Mouse (Mus musculus) gastrocnemius, adult 2 months (tissue): ENCODE measurements around the gene Muc5ac. TPM values are rescaled to one million over a fixed set of nuclear protein-coding genes. Genes with fewer than 3 reads are reported as not detected.
A peak's percentile ranks its signal among the peaks of the same experiment; 100 is the strongest.
"Not testable (repeated sequence)": the region's sequence is repeated elsewhere in the genome, so short reads cannot be mapped to it uniquely, and the experiment has no call there.

ENCODE experiments used
- DNase-seq: peaks from one replicate; pipeline ENCODE4 v3.0.0; 2022
- H3K27ac ChIP-seq: fragments of 200-600 bp; 2 replicates; pipeline ENCODE4 v1.8.1; 2022; ENCODE audit warnings: mild to moderate bottlenecking
- H3K4me3 ChIP-seq: fragments of 200-600 bp; 2 replicates; pipeline ENCODE4 v1.8.1; 2022; ENCODE audit warnings: mild to moderate bottlenecking, moderate library complexity
- CTCF ChIP-seq: fragments of 200-600 bp; IDR thresholded peaks from 2 replicates; pipeline ENCODE4 v1.8.1; 2022; ENCODE audit warnings: antibody characterized with exemption, mild to moderate bottlenecking, moderate library complexity
- intact Hi-C: fragments of 180-260 bp; cut with DNase I; formaldehyde crosslinking; loops from one replicate; pipeline ENCODE4 v1.15.1; 2025
- long read RNA-seq, 2 experiments: library from polyadenylated mRNA; stranded (forward); transcript quantifications; one replicate each; pipeline ENCODE4 v2.0.0; 2021
- total RNA-seq, 2 experiments: library from RNA; stranded (reverse); gene quantifications; 2 replicates each; pipeline ENCODE4 v1.2.3; 2021

Muc5ac gene
- not detected for total RNA-seq
- long read RNA-seq, experiment 1: 0 reads
- long read RNA-seq, experiment 2: 0 reads

GRCm38 (mm10) chr7:141788677-141789452 is at the start of gene Muc5ac:
Gene Muc5ac (plus strand): TSS chr7:141788972.
- TF ChIP-seq CTCF: no peak
- intact Hi-C loops: no loop called here
- no peak within 1 kb of the TSS for H3K4me3 ChIP-seq
- no peak for DNase-seq
- H3K27ac ChIP-seq: no peak within 1 kb of the TSS

- Histone ChIP-seq H3K27ac (no peak overlapping the region), H3K4me3 (no peak overlapping the region)
- intact Hi-C loops: no loop called here
- no peak for DNase-seq
- no peak for TF ChIP-seq CTCF
Observed at GRCm38 (mm10) chr7:141747451-141748100, 41.2 kb upstream of the Muc5ac start.

GRCm38 (mm10) chr7:141752513-141752912 is 36.3 kb upstream of the Muc5ac start:
- DNase-seq: no peak
- no peak for TF ChIP-seq CTCF
- no peak overlapping the region for H3K27ac ChIP-seq
- no peak overlapping the region for H3K4me3 ChIP-seq
- intact Hi-C loops: no loop called here

GRCm38 (mm10) chr7:141755831-141756230 is 32.9 kb upstream of the Muc5ac start:
- peak; percentile 71 for TF ChIP-seq CTCF
- no peak overlapping the region for H3K4me3 ChIP-seq
- intact Hi-C loops: loop anchor here (1.0 kb wide), 1 partner anchor 169 kb away; no protein-coding TSS in a partner anchor
- DNase-seq: peak; percentile 41
- H3K27ac ChIP-seq: no peak overlapping the region

GRCm38 (mm10) chr7:141758291-141758690 is 30.5 kb upstream of the Muc5ac start:
- no peak for DNase-seq
- H3K4me3 ChIP-seq: no peak overlapping the region
- intact Hi-C loops: no loop called here
- no peak for TF ChIP-seq CTCF
- no peak overlapping the region for H3K27ac ChIP-seq

- H3K4me3 ChIP-seq: no peak overlapping the region
- no peak for TF ChIP-seq CTCF
- intact Hi-C loops: no loop called here
Observed at GRCm38 (mm10) chr7:141770521-141770920, 18.3 kb upstream of the Muc5ac start.

GRCm38 (mm10) chr7:141770988-141771387 is 17.8 kb upstream of the Muc5ac start:
- no peak for TF ChIP-seq CTCF
- no peak overlapping the region for H3K4me3 ChIP-seq
- DNase-seq: no peak
- intact Hi-C loops: no loop called here
- no peak overlapping the region for H3K27ac ChIP-seq

More at GRCm38 (mm10) chr7:141770521-141770920, 18.3 kb upstream of the Muc5ac start:
- H3K27ac ChIP-seq: no peak overlapping the region
- DNase-seq: no peak

- intact Hi-C loops: no loop called here
- Histone ChIP-seq H3K4me3 (no peak overlapping the region), H3K27ac (no peak overlapping the region)
- DNase-seq: no peak
- no peak for TF ChIP-seq CTCF
Observed at GRCm38 (mm10) chr7:141772058-141772557, 16.7 kb upstream of the Muc5ac start.

GRCm38 (mm10) chr7:141774855-141775254 is 13.9 kb upstream of the Muc5ac start:
- DNase-seq: no peak
- intact Hi-C loops: no loop called here
- no peak for TF ChIP-seq CTCF

GRCm38 (mm10) chr7:141776199-141776598 is 12.6 kb upstream of the Muc5ac start:
- intact Hi-C loops: no loop called here
- no peak for TF ChIP-seq CTCF
- DNase-seq: no peak
- H3K27ac ChIP-seq: no peak overlapping the region
- H3K4me3 ChIP-seq: no peak overlapping the region

More at GRCm38 (mm10) chr7:141774855-141775254, 13.9 kb upstream of the Muc5ac start:
- no peak overlapping the region for H3K4me3 ChIP-seq
- no peak overlapping the region for H3K27ac ChIP-seq

- TF ChIP-seq CTCF: no peak
- intact Hi-C loops: no loop called here
Observed at GRCm38 (mm10) chr7:141794251-141794650, 5.5 kb downstream of the Muc5ac start.

GRCm38 (mm10) chr7:141803206-141803605 is 14.4 kb downstream of the Muc5ac start:
- H3K27ac ChIP-seq: no peak overlapping the region
- no peak for DNase-seq
- no peak for TF ChIP-seq CTCF
- H3K4me3 ChIP-seq: no peak overlapping the region
- intact Hi-C loops: no loop called here

More at GRCm38 (mm10) chr7:141794251-141794650, 5.5 kb downstream of the Muc5ac start:
- H3K4me3 ChIP-seq: no peak overlapping the region
- DNase-seq: no peak
- H3K27ac ChIP-seq: no peak overlapping the region

GRCm38 (mm10) chr7:141805384-141805783 is 16.6 kb downstream of the Muc5ac start:
- TF ChIP-seq CTCF: no peak
- no peak overlapping the region for H3K4me3 ChIP-seq
- DNase-seq: no peak

GRCm38 (mm10) chr7:141807823-141808222 is 19.1 kb downstream of the Muc5ac start:
- DNase-seq, H3K4me3 ChIP-seq, intact Hi-C loops, H3K27ac ChIP-seq: not testable (repeated sequence)

More at GRCm38 (mm10) chr7:141805384-141805783, 16.6 kb downstream of the Muc5ac start:
- H3K27ac ChIP-seq: no peak overlapping the region
- intact Hi-C loops: no loop called here

GRCm38 (mm10) chr7:141809933-141810332 is 21.2 kb downstream of the Muc5ac start:
- H3K27ac ChIP-seq, H3K4me3 ChIP-seq, intact Hi-C loops, DNase-seq: not testable (repeated sequence)
